Mouse (Mus musculus) heart, postnatal 10 days (tissue): ENCODE data around the gene Socs5. TPM values are rescaled to one million over a fixed set of nuclear protein-coding genes. Genes with fewer than 3 reads are reported as not detected.
A peak's percentile ranks its signal among the peaks of the same experiment; 100 is the strongest.
"Not testable (repeated sequence)": the region's sequence is repeated elsewhere in the genome, so short reads cannot be mapped to it uniquely, and the experiment has no call there.

ENCODE experiments used
- DNase-seq, 2 experiments: peaks; one replicate each; pipeline ENCODE4 v3.0.0; 2021
- intact Hi-C: fragments of 180-260 bp; cut with DNase I; formaldehyde crosslinking; loops from one replicate; pipeline ENCODE4 v1.15.1; 2025
- total RNA-seq, 2 experiments: library from RNA; stranded (reverse); gene quantifications; 2 replicates each; pipeline ENCODE4 v1.2.3; 2021

Socs5 gene
- total RNA-seq: 10 to 100 TPM; 30.7 to 32.0 TPM

- DNase-seq: peak in 1 of 2 experiments; percentile 78
- intact Hi-C loops: loop anchor here (5.0 kb wide), 3 partner anchors 50 to 140 kb away; no protein-coding TSS in a partner anchor
Measured at GRCm38 (mm10) chr17:87107623-87108221, at the start of gene Socs5. TSS of gene Socs5 (plus strand) at chr17:87107679.

- intact Hi-C loops: no loop called here
- peak in 1 of 2 experiments; percentile 35 for DNase-seq
Measured at GRCm38 (mm10) chr17:87062639-87063038, 44.8 kb upstream of the Socs5 start.

DNA sequence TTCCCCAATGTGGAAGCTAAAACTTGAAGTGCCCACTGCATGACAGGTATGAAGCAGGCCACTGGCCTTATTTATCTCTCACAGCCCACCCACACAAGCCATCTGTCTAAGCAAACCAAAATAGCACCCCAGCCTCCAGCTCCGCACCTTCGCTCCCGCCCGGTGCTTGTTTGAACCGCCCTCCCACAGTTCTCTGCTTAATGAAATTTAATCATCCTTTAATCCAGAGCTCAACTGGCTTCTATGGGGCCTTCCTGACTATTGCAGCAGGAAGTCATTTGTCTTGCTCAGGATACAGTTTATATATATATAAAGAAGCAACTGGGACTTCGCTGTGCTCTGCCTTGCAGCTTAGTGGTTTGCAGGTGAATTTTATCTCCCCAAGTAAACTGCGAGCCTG is 44.0 kb upstream of the Socs5 start:
- intact Hi-C loops: no loop called here
- no peak for DNase-seq

GRCm38 (mm10) chr17:87063969-87064368 is 43.5 kb upstream of the Socs5 start:
- DNase-seq: no peak
- intact Hi-C loops: no loop called here

DNA sequence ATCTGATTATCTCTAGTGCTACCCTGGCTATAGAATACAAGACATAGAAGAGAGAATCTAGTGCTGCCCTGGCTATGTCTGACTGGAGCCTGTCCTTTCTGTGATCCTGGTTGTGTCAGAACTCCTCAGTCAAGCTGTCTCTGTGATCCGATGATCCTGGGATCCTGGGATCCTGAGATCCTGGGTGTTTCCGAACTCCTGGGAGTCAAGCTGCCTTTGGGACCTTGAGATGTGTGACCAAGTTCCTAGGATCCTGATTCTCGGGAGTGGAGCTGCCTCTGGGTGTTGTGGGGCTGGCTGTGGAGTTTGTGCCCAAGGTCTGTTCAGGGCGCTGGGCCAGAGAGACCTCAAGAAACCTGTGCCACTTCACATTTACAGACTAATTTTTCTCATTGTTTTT is 38.5 kb upstream of the Socs5 start:
- intact Hi-C loops: no loop called here
- no peak for DNase-seq

DNA sequence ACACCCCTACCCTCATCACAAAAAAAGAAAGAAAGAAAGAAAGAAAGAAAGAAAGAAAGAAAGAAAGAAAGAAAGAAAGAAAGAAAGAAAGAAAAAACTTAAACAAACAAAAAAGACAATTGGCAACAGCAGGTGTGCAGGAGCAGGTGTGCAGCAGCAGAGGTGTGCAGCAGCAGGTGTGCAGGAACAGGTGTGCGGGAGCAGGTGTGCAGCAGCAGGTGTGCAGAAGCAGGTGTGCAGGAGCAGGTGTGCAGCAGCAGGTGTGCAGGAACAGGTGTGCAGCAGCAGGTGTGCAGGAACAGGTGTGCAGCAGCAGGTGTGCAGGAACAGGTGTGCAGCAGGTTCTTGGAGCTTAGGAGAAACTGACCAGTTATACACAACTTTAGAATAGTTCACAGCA is 35.3 kb upstream of the Socs5 start:
- intact Hi-C loops, DNase-seq: not testable (repeated sequence)

DNA sequence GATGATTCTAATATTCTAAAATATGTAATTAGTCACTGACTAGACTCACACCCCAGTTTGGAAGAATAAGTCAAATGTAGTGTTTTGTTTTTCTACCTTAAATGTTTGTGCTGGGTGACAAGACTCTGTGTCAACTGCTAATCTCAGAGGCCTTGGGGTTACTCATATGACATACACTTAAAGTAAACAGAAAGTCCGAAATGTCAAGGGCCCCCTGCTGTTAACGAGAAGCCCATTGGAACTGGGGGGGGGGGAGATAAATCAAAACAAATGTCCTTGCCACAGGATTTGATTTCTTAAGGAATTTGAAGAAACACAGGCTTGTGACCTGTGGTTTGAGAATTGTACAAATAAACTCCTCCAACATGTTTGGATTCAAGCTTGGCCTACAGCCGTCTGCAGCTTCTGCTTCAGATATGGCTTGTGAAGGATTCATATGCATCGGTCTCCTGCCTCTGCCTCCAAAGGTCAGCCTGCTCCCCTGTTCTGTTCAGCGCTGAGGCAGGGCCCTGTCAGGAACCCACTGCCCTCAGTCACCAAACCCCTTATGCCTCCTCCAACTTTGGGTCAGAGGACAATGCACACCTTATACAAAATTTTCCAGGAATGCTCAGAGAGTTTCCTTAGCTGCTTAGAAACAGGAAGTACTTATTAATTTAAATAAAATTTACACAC is 34.6 kb upstream of the Socs5 start:
- intact Hi-C loops: no loop called here

DNA sequence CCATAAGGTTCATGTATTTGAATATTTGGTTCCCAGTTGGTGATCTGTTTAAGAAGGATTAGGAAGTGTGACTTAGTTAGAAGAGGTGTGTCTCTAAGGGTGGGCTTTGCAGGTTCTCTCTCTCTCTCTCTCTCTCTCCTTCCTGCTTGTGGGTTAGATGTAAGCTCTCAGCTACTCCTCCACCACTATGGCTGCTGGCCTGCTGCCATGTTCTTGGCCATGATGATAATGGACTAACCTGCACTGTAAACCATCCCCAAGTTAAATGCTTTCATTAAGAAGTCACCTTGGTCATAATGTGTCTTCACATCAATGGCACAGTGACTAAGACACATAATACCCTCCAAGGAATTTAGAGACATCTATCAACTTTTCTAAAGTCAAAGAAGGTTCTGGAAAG is 34.0 kb upstream of the Socs5 start:
- intact Hi-C loops: no loop called here
- DNase-seq: no peak

More for the DNA sequence above, 34.6 kb upstream of the Socs5 start:
- no peak for DNase-seq

- intact Hi-C loops, DNase-seq: not testable (repeated sequence)
Measured at GRCm38 (mm10) chr17:87078217-87078616, 29.3 kb upstream of the Socs5 start.

GRCm38 (mm10) chr17:87080724-87081123 is 26.8 kb upstream of the Socs5 start:
- intact Hi-C loops: no loop called here
- no peak for DNase-seq

- DNase-seq: no peak
- intact Hi-C loops: no loop called here
Measured at GRCm38 (mm10) chr17:87082547-87082946, 24.9 kb upstream of the Socs5 start.

DNA sequence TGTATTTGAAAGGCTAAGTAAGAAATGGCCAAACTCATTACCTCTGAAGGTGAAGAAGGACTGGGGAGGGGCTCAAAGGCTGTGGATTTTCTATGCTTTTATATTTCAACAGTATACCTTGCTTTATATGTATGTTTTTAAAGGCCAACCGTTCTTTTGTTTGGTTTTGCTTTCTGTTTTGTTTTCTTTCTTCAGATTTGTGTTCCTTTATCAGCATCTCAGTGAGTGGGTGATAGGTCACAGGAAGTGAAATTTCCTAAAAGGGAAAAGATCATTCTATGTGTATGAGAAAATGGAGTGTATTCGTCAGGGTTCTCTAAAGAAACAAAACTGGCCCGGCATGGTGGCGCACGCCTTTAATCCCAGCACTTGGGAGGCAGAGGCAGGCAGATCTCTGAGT is 23.8 kb upstream of the Socs5 start:
- intact Hi-C loops: no loop called here
- no peak for DNase-seq

GRCm38 (mm10) chr17:87085726-87086125 is 21.8 kb upstream of the Socs5 start:
- DNase-seq: no peak
- intact Hi-C loops: no loop called here

GRCm38 (mm10) chr17:87089296-87089695 is 18.2 kb upstream of the Socs5 start:
- DNase-seq: no peak
- intact Hi-C loops: no loop called here

GRCm38 (mm10) chr17:87093061-87093460 is 14.4 kb upstream of the Socs5 start:
- DNase-seq: no peak
- intact Hi-C loops: no loop called here

DNA sequence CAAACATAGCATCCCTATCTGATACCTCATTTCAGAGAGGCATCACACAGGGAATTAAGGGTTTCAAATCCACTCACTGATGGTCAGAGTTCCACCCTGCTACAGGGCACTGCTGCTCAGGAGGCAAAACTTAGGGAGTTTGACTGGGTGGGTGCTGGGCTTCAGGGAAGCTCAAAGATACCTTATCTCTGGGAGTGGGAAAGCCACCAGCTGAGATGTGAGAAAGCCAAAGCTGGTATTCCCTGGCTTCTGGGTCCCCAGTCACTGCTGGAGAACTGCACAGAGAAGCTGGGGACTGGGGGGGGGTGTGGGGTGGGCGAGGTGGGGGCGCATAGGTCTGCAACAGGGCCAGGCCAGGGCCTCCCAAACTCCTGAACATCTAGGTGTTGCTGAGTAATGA is 10.5 kb upstream of the Socs5 start:
- intact Hi-C loops: no loop called here
- no peak for DNase-seq

- intact Hi-C loops: no loop called here
- no peak for DNase-seq
Measured at GRCm38 (mm10) chr17:87097576-87097975, 9.9 kb upstream of the Socs5 start.

DNA sequence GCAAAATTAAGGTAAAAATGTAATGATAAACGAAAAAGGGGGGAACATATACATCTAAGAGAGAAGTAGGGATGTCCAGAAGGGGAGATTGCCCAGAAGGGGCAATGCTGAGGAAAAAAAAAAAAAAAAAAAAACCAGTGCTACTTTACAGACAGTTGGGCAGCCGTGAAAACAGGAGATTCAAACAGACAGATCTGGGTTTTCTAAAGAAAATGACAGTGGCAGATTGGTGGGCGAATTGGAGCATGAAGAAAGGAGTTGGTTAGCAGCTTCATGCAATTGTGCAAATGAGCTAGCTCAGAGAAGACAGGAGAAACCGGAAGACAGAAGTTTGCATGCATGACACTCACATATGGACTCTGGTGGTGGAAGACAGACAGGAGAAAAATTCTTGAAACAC is 6.5 kb upstream of the Socs5 start:
- DNase-seq: no peak
- intact Hi-C loops: no loop called here

DNA sequence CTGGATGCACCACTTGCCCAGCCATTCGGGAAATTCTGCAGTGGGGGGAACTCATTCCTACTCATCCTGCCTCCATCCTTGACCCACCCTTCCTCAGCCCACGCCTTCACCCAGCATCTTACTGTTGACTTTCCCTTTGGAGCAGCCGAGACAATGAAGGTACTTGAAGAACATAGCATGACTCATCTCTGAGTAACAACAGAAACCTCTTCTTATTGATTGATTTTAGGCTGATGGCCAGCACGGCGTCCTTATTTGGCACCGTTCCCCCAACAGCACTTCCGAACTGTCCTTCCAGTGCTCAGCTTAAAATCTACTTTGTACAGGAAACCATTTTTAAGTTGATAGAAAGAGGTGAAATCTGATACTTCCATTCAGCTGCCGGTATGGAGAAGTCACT is 4.8 kb upstream of the Socs5 start:
- intact Hi-C loops: no loop called here
- peak; percentile 40 to 46 for DNase-seq

DNA sequence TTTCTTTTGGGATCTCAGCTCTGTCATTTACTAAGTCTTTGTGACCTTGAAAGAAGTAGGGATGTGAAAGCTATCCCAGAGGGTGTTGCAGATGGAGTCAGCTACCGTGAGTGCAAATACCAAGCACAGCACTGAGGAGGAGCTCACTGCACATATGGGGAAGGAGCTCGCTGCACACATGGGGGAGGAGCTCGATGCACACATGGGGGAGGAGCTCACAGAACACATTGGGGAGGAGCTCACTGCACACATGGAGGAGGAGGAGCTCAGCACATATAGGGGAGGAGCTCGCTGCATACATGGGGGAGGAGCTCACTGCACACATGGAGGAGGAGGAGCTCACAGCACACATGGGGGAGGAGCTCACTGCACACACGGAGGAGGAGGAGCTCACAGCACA is 4.4 kb upstream of the Socs5 start:
- intact Hi-C loops: no loop called here
- DNase-seq: no peak

GRCm38 (mm10) chr17:87104276-87104675 is 3.2 kb upstream of the Socs5 start:
- no peak for DNase-seq

DNA sequence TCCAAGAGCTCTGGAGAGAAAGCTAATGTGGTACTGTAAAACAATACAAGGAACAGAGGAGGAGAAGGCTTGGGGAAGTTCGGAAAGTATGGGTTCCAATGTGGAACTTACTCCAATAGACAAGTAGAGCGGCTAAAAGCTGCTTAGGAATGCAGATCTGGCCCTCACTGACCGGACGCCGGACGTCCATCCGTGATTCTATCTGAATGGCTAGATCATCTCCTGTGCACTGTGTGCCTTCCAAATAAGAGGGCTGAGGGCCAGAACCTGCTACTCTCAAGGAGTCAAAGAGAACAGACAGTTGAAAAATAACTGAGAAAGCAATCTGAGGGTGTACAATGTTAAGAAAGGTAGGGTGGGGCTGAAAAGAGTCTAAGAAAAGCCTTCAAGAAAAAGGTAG is 1.5 kb upstream of the Socs5 start:
- peak; percentile 44 to 48 for DNase-seq
- intact Hi-C loops: loop anchor here (5.0 kb wide), 3 partner anchors 49 to 141 kb away; no protein-coding TSS in a partner anchor

More at GRCm38 (mm10) chr17:87104276-87104675, 3.2 kb upstream of the Socs5 start:
- intact Hi-C loops: no loop called here
